Mouse (Mus musculus) kidney, adult 8-10 months (tissue): ENCODE measurements around the gene Abhd5.

Experiments used
- DNase-seq, 2 experiments: peaks; one replicate each; pipeline ENCODE4 v3.0.0; 2022

The Abhd5 gene

DNA sequence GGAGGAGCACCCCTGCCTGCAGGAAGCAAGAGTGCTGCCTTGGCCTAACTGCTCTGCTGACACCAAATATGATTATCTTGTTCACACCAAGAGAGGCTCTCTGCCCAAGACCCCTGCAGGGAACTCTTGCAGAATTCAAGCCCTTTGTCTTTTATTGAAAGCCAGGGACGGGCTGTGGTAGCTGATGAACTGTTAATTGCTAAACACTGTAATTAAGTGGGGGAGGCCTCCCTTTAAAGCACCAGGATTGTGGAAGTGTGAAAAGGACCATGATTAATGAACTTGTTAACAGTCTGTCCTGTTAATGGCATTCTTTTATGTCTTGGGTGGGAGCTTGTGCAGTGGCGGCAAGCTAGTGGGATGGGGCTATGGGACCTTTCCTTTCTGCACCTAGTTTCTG is 65.2 kb downstream of the Abhd5 start:
- no peak for DNase-seq

DNA sequence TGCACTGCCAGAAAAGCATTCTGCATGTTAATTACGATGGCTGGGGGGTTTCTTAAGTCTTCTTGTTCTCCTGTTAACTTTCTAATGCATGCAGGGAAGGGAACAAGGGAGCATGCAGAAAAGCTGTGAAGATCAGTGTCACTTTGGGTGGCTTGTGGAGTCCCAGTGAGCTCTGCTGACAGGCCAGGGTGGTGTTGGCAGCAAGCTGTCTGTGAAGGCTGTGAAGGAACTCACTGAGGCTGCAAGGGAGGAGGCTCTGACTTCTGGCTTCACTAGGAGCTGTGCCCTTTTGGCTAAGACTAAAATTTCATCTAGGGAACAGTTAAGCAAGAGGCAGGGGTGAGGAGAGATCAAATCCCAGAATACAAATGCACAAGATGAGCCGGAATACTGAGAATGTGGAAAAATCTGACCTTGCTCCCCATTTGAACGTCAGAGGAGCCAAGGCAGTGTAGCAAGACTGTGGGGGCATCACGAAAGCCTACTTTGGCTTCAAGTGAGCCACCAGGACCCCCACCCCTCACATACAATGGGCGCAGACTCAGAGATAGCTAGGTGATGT is 68.9 kb downstream of the Abhd5 start:
- DNase-seq: no peak

DNA sequence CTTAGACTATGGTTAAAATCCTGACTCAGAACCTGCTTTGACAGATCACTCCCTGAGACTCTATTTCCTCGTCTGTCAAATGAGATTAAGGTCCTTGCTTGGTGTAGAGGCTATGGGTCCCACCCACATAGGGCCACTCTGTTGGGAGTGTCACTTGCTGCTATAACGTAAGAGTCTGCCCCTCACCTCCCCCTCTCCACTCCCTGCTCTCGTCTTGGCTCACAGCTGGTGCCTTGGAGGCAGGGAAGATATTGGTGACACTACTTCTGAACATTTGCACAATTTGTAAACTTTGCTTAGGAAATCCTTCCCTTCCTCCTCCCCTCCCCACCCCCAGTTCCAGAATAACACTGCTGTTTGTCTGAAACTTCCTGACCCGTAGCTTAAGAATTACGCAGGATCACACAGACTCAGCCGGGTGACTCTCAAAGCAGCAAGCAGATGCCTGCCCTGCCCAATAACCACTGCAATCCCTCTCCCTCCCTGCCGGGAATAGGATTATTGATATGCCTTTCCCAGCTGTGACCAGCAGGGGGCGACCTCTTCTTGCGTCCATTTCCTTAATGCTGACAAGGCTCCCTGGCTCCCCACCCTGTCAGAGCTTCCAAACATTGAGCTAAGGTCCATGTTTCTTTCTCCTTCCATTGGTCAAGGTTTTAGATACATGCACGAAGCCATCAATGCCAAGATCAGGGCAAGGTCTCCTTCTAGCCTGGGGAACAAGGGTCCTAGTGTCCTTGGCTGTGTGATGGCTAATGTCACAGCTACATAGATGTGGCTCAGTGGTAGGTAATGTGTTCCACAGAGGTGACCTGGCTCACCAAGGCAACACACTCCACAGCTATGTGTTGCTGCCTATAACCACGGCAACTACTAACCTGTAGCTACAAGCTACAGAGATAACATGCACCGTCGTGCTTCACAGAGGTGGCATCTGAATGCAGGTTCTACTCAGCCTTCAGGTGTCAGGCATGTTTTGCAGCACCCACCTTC is 69.7 kb downstream of the Abhd5 start:
- peak; percentile 20 to 70 for DNase-seq

GRCm38 (mm10) chr9:122421911-122422310 is 70.5 kb downstream of the Abhd5 start:
- DNase-seq: no peak

- DNase-seq: no peak
Measured at GRCm38 (mm10) chr9:122422706-122423105, 71.3 kb downstream of the Abhd5 start.

DNA sequence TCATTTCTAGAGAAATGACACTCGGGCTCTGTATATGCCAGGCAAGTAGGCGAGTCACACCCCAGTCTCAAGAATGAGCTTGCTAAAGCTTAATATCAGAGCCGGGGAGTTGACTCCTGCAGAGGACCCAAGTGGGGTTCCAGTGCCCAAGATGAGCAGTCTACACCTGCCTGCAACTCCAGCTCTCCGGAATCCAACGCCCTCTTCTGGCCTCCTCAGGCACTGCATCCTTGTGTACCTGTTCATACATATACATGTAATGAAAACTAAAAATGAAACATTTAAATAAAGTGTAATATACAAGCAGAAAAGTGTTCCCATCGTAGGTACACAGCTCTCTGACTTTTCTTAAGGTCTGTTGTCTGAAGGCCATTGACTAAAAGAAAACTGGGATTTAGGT is 71.7 kb downstream of the Abhd5 start:
- no peak for DNase-seq

GRCm38 (mm10) chr9:122424941-122425608 is 73.7 kb downstream of the Abhd5 start:
- DNase-seq: peak; percentile 6 to 13

DNA sequence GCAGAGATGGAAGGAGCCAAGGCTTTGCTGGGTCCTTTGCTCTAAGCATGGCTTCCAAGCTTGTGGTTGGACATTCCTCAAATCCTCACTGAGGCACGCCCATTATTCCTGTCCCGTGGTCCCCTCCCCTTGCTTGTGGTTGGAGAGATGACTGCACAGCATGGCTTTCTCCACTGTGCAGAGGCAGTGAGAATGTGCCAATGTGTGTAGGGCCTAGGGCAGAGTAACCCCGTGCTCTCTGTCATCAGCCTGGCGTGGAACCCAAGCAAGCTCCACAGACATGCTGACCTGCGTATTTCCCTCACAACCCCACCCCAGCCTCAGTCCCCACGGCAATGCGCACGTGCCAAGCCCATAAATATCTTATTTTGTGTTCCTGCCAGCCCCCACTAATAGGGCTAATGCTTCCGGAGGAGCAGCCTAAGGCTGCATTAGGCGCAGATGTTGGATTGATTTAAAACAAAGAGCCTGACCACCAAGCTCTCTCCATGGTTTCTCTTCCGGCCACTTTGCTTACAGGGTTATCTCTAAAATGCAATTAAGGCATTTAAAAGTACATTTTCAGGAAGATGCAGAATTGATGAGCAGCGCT is 77.7 kb downstream of the Abhd5 start:
- no peak for DNase-seq

- no peak for DNase-seq
Measured at GRCm38 (mm10) chr9:122429685-122430084, 78.3 kb downstream of the Abhd5 start.
